Mouse (Mus musculus) CD4-positive helper T cell, adult 2 months (primary cell): ENCODE data around the gene Mon2.

Experiments
- DNase-seq: peaks from one replicate; pipeline ENCODE4 v3.0.0-alpha.2; 2012; ENCODE audit warnings: low read depth, missing footprints, low spot score

Mon2 gene

DNA sequence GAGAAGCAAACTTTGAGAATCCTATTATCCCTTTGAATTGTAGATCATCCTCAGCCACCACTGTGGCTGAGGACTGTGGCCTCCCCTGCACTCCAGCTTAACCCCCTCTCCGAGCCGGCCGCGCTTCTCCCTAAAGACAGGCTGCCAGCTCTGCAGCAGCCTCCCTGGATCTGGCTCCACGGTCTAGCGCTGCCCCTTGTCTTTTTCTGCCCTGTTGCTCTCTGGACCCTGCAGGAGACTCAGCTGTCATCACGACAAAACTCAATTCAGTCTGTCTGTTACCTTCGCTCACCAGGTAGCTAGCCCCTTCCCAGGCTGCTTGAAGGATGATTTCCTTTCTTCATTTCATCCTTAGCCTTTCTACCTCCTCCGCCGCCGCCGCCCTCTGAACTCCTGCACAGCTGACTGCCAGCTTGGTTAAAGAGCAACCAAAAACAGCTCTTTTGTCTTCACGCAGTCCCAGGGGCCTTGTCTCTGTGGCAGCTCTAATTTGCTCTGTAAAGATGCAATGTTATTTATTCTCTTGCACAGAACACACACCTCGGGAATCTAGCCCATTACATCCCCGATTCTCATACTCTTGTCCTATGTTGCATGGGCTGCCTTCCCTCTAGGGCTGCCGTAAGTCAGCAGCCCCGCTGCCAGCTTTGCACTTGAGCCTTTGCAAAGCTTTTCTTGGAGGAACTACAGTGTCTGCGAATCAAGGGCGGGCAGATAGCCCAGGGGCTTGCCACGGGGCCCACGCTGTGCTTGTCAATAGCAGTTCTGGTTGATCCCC lies 112.7 kb downstream of the Mon2 start:
- DNase-seq = no peak

DNA sequence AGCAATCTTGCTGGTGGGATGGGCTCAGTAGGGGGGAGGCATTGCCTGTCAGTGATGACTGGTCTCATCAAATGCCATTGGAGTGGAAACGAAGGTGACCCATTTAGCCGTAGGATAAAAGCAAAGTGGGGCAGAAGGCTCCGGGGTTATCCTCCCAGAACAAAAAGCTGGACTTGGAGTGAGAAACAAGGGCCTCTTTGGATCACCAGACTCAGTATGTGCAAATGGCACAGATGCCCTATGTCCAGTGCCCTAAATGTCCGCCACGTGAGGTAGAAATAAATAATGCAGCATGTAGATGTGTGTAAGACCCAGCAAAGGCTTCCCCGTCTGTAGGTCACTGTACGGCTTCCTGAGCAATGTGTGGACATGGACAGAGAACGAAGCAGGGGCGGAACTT lies 113.7 kb downstream of the Mon2 start:
- no peak for DNase-seq

DNA sequence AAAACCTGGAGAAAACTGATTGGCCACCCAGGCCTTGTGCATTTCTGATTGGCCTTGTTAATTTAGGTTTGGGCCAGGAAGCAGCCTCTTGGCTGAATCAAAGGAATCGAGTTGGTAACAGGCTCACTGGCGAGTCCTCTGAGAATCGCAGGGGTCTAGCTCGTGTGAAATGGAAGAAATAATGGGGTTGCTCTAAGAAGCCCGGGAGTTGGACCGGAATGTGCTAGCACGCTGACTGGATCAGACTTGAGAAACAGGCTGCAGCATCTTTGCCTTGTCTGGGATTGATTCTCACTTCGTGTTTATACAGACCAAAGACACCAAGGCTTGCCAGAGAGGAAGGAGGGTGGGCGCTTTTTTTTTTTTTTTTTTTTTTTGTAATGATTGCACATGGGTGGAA lies 114.8 kb downstream of the Mon2 start:
- no peak for DNase-seq

DNA sequence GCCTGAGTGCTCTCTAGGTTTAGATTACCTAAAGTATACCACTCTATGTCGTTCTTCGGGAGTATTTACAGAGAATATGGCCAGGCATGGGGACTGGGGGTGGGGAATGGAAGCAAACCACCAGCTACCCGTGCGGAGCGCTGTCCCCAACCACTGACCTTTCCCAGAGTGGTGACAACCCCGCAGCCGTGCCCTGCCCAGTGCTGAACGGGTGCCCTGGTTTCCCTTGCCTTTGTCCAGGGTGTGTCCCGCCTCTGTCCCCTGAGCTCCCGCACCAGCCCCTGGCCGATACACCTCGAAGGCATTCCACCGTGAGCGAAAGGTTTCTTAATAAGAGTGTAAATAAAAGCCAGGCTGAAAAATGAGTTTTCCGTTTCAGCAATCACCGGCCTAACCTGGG lies 115.6 kb downstream of the Mon2 start:
- no peak for DNase-seq

DNA sequence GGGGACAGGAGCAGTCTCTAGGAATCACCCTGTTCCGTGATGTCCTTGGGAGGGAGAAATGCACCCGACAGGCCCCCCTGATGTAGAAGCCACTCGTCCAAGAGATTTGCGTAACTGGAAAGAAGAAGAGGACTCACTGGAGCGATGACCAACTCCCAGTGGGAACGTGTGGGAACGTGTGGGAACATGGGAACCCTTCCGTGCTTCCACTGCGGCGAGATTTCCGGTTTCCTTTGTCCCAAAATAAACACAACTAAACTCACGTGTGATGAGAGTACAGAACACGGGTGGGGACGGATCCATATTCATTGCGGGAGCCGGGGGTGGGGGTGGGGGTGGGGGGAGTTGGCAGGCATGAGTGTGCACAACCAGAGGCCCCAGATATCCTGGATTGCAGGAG lies 116.1 kb downstream of the Mon2 start:
- no peak for DNase-seq

DNA sequence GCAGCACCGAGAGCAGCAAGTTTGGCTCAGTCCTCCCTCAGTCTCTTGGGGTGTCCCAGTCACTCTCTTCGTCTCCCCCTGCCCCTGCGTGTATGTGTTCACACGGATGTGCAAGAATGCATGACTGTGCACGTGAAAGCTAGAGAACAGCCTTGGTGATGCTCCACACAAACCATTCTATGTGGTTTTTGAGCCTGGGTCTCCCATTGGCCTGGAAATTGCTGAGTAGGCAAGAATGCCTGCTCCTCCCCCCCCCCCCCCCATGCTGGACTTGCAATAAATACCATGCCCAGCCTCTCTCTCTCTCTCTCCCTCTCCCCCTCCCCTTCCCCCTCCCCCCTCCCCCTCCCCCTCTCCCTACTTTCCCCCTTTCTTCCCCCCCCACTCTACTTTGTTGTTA lies 117.6 kb downstream of the Mon2 start:
- DNase-seq = no peak

DNA sequence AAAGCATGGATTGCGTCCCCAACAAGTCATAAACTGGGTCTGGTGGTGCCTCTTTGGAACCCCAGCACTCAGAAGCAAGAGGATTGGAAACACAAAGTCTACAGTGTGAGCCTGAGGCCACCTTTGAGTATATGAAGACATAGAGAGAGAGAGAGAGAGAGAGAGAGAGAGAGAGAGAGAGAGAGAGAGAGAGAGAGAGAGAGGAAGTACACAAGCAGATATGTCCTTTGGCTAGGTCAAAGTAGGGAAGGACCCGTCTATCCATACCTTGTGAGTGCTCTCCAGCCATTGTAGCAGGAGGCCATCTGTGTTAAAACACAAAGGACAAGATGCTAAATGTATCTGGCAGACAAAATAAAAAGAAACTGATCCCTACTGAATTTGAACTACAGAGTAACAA lies 118.4 kb downstream of the Mon2 start:
- DNase-seq = no peak

DNA sequence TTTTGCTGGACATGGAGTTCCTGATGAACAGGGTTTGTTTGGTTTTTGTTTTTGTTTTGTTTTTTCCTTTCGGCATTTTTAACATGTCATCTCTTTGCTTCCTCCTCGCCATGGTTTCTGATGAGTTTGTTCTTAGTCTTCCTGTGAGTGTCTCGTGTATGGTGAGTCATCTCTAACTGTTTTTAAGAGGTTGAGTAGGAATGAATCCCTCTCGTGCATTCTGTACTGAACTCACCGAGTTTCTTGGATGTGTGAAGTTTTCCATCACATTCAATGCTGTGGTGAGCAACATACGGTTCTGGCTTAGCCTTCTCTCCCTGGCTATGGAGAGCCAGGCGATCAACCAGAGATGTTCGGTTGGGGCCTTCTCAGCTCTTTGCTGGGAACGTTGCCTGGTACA lies 122.7 kb downstream of the Mon2 start:
- DNase-seq = no peak

DNA sequence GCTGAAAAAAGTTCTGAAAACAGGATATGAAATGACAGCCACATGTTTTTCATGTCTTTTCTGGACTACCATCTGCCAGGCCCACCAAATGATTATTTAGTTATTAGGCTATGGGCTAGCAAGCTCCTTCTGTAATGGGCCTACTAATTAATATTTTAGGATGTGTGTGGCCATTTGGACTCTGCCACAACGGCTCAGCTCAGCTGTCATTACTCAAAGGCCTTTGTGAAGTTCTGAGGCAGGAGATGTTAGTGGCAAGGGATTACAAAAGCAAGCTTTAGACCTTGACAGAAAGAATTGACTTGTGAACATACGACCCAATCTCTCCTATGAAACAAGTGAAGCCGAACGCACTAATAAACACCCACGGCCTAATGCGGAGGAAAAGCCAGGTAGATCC lies 125.3 kb downstream of the Mon2 start:
- no peak for DNase-seq

DNA sequence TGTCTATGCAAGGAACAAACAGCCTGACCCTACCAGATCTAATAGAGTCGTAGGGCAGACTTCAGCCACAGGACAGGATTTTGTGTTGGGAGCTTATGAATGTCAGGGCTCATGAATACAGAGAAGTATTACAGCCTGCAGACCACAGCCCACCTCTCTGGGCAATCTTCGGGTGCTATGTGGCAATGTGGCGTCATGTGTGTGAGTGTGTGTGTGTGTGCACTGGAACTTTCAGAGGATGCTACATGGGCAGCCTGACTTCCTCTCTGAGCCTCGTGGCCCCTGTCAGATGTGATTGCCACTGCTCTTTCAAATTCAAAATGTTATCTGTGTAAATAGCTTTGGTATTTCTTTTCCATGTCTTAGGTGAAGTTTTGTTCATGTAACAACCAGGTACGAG lies 131.4 kb downstream of the Mon2 start:
- DNase-seq = no peak

DNA sequence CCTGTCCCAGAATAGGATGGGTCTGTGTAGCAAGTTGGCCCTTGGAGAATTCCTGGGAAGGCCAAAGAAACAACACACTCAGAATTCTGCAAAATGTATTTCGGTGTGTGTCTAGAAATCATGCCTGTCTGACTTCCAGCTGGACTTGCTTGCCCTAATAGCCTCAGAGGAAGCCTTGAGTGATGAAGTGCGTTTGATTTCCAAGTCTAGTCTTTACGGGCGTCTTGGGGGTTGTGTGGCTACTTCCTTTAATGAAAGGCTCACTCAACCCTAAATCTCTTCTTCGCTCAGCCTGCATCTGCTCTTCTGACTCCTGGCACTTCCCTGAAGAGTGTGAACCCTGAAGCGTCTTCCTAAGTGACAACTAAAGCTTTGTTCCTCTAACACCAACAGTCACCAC lies 132.5 kb downstream of the Mon2 start:
- no peak for DNase-seq

DNA sequence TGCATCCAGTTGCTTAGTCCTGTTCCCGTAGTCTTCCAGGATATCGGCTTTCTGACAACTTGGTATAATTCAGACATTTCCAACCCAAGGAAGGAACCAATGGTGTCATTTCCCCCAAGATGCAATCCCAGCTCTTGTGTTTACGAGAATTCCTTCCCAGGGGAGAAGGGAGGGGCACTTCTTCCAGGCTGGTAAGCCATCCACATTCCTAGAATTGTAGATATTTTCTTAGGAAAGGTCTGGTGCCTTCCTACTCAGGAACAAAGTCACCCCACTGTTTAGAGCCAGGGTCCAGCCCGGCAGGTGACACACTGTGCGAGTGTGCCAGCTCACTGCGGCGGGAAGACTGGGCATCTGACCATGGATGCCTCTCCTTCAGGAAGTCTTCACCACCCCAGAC lies 133.5 kb downstream of the Mon2 start:
- DNase-seq = no peak
